Mouse (Mus musculus) midbrain, embryonic 14.5 days (tissue): ENCODE measurements around the gene Tigd4. TPM values are rescaled to one million over a fixed set of nuclear protein-coding genes. Genes with fewer than 3 reads are reported as not detected.

Source experiments
- ATAC-seq: fragments of 200-750 bp; cut with Nextera tagmentation; 2 replicates; pipeline ENCODE4 v1.8.0; 2017; ENCODE audit warnings: moderate number of reproducible peaks, moderate library complexity; ENCODE audit not compliant: low FRiP score, low TSS enrichment
- DNase-seq: peaks from one replicate; pipeline ENCODE4 v3.0.0-alpha.2; 2015
- H3K27ac ChIP-seq: fragments of 300-500 bp; sonication (generic); replicated peaks from 2 replicates; pipeline ENCODE4 v1.5.1; 2014; ENCODE audit warnings: mild to moderate bottlenecking, low read depth, low read length, moderate library complexity
- H3K27me3 ChIP-seq: fragments of 300-500 bp; sonication (generic); 2 replicates; pipeline ENCODE4 v1.6.1; 2014; ENCODE audit warnings: low read length, control low read depth, mixed read lengths; ENCODE audit not compliant: control insufficient read depth, insufficient read depth
- H3K36me3 ChIP-seq: fragments of 300-500 bp; sonication (generic); 2 replicates; pipeline ENCODE4 v1.6.1; 2014; ENCODE audit warnings: low read length, control low read depth; ENCODE audit not compliant: control insufficient read depth, insufficient read depth
- H3K4me1 ChIP-seq: fragments of 300-500 bp; sonication (generic); 2 replicates; pipeline ENCODE4 v1.6.1; 2014; ENCODE audit warnings: mild to moderate bottlenecking, antibody characterized with exemption, low read length, control low read depth; ENCODE audit not compliant: control insufficient read depth, insufficient read depth
- H3K4me2 ChIP-seq: fragments of 300-500 bp; sonication (generic); 2 replicates; pipeline ENCODE4 v1.6.1; 2014; ENCODE audit warnings: mild to moderate bottlenecking, low read length, moderate library complexity
- H3K4me3 ChIP-seq: fragments of 300-500 bp; sonication (generic); replicated peaks from 2 replicates; pipeline ENCODE4 v1.5.1; 2014; ENCODE audit warnings: low read depth, low read length
- H3K9ac ChIP-seq: fragments of 300-500 bp; sonication (generic); replicated peaks from 2 replicates; pipeline ENCODE4 v1.6.1; 2014; ENCODE audit warnings: mild to moderate bottlenecking, low read length, moderate library complexity
- H3K9me3 ChIP-seq: fragments of 300-500 bp; sonication (generic); 2 replicates; pipeline ENCODE4 v1.6.1; 2016; ENCODE audit warnings: low read length, control low read depth, mixed read lengths; ENCODE audit not compliant: control insufficient read depth
- WGBS: fragments of 180-500 bp; shearing (Covaris S2); extraction: QIAGEN DNeasy Blood & Tissue Kit; methylation state at CpG from one replicate; pipeline ENCODE4 v1.1.7; 2014; 5-methylcytosine and 5-hydroxymethylcytosine counted together
- polyA plus RNA-seq: library from polyadenylated mRNA; unstranded; fragments of >200 nt; fragmentation: Nextera tagmentation; extraction: Ambion mirVana; gene quantifications from 2 replicates; pipeline ENCODE4 v1.2.1, GENCODE M21; 2014

Tigd4 gene
- polyA plus RNA-seq, 1 experiment from 2014 or later, result not detected

DNA sequence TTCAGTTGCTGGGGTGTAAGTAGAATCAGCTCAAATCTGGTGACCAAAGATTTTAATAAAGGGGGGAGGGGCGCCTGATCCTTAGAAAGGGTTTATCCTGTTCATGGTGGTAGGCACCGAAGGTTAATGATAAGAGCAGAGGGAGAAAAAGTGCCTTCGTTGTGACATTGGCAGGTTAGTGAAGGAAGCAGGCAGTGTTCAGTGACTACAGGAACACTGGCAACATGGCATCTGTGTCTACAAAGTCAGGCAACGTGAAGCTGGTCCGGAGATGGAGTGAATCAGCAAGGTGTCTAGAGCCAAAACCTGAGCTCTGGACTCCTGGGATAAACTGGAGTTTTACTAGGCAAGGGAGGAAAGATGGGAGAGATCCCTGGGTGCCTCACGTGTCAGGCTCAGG lies 5.4 kb downstream of the Tigd4 start:
- 86% methylated on average over 6 of the region's 6 CpGs for WGBS
- Histone ChIP-seq H3K4me1 (no peaks in the 10 kb centered on the region), H3K36me3 (no peaks in the 10 kb centered on the region), H3K4me3 (no peak overlapping the region), H3K27ac (no peak overlapping the region), H3K27me3 (peaks cover 9% of the 10 kb centered on the region), H3K4me2 (no peak overlapping the region), H3K9me3 (no peaks in the 10 kb centered on the region), H3K9ac (no peak overlapping the region)
- DNase-seq, result no peak
- no peak for ATAC-seq

DNA sequence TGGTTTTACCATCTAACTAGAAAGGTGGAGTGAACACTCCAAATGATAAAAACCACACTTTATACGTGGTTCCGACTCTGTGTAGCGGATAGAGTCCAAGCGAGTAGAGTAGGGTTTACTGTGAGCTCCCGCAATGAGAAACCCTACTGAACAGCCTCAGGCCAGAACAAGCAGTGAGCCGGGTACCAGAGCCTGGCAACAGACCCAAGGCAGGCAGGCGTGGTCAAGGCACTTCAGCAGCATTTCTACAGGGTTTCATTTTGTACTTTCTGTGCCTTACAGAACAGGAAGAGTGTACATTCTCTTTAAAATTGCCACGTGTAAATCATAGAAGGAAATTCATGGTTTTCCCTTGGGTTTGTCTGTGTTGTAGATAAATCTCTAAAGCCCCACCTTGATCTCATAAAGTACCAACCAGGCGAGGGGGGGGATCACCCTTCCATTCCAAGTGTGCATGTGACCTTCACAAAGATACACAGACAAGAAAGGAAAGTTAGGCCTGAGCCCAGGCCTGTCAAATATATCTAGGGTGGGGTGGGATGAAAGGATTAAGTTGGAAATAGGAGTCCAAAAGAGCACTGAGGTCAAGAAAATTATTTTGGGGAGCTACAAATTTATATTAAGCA lies 8.6 kb downstream of the Tigd4 start:
- H3K36me3 ChIP-seq, result no peaks in the 10 kb centered on the region
- no peak overlapping the region for H3K27ac ChIP-seq
- H3K27me3 ChIP-seq, result peaks cover 5% of the 10 kb centered on the region
- H3K4me2 ChIP-seq, result no peak overlapping the region
- no peak overlapping the region for H3K4me3 ChIP-seq
- 85% methylated on average over 9 of the region's 9 CpGs for WGBS
- no peaks in the 10 kb centered on the region for H3K4me1 ChIP-seq
- ATAC-seq (no peak), DNase-seq (no peak)
- H3K9ac ChIP-seq, result no peak overlapping the region
- H3K9me3 ChIP-seq, result no peaks in the 10 kb centered on the region

DNA sequence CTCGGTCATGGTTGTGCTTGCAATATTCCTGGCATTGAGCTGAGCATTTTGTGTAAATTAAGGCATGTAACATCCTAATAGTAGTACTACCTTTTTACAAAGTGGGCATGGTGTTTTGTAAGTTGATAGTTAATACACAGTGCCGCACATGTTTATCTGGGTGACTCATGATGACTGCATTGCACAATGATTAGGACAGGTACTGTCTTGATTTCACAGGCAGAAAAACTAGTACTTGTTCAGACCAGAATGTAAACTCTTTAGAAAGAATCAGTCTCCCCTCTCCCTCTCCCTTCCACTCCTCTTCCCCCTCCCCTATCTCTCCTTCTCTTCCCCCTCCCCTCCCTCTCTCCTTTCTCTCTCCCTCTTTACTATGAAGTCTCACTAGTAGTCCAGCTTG lies 9.4 kb downstream of the Tigd4 start:
- Histone ChIP-seq H3K36me3 (no peaks in the 10 kb centered on the region), H3K9ac (no peak overlapping the region), H3K4me3 (no peak overlapping the region), H3K9me3 (no peaks in the 10 kb centered on the region), H3K27me3 (no peaks in the 10 kb centered on the region), H3K4me1 (no peaks in the 10 kb centered on the region), H3K4me2 (no peak overlapping the region), H3K27ac (no peak overlapping the region)
- no peak for ATAC-seq
- WGBS, result 91% methylated on average over 2 of the region's 2 CpGs
- DNase-seq, result no peak

DNA sequence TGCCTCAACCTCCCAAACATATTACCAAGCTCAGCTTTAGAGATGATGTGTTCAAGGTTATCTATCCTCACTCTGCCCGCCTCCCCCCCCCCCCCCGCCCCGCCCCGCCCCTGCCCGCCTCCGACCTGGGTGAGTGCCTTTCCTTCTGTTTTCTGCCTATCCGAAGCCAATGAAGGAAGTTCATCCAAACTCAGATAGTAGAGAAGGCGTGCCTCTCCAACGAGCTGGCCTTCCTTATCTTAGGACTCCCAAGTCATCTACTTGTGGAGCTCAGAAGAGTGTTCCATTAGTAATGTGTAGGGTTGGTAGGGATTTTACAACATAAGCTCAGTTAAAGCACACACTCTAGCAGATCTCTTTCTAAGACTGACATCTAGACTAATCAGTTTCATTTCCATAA lies 9.8 kb downstream of the Tigd4 start:
- Histone ChIP-seq H3K9me3 (no peaks in the 10 kb centered on the region), H3K4me2 (no peak overlapping the region), H3K4me3 (no peak overlapping the region), H3K9ac (no peak overlapping the region), H3K27me3 (no peaks in the 10 kb centered on the region), H3K4me1 (no peaks in the 10 kb centered on the region), H3K36me3 (no peaks in the 10 kb centered on the region), H3K27ac (no peak overlapping the region)
- WGBS, result 78% methylated on average over 9 of the region's 9 CpGs
- ATAC-seq, result no peak
- DNase-seq, result no peak

DNA sequence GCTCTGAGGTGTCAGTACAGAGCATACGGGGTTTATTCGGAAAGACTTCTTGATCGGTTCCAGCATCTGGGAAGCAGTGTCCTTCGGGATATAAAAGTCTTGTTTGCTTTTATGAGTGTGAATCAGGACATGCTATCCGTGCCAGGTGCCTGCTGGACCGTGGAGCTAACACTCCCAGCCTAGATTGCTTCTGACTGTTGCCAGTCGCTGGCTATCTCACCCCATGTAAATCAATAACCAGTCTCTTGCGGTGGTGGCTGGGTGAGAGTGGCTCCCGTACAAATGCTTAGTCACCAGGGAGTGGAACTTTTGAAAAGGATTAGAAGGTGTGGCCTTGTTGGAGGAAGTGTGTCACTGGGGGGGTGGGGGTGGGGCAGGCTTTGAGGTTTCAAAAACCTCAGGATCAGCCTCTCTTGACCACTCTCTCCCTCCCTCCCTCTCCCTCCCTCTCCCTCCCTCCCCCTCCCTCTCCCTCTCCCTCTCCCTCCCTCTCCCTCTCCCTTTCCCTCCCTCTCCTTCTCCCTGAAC lies 16.9 kb downstream of the Tigd4 start:
- Histone ChIP-seq H3K4me3 (no peak overlapping the region), H3K4me2 (no peak overlapping the region), H3K4me1 (no peaks in the 10 kb centered on the region), H3K9me3 (no peaks in the 10 kb centered on the region), H3K36me3 (no peaks in the 10 kb centered on the region), H3K9ac (no peak overlapping the region), H3K27me3 (no peaks in the 10 kb centered on the region), H3K27ac (no peak overlapping the region)
- ATAC-seq (no peak), DNase-seq (no peak)
- WGBS, result 75% methylated on average over 9 of the region's 9 CpGs

DNA sequence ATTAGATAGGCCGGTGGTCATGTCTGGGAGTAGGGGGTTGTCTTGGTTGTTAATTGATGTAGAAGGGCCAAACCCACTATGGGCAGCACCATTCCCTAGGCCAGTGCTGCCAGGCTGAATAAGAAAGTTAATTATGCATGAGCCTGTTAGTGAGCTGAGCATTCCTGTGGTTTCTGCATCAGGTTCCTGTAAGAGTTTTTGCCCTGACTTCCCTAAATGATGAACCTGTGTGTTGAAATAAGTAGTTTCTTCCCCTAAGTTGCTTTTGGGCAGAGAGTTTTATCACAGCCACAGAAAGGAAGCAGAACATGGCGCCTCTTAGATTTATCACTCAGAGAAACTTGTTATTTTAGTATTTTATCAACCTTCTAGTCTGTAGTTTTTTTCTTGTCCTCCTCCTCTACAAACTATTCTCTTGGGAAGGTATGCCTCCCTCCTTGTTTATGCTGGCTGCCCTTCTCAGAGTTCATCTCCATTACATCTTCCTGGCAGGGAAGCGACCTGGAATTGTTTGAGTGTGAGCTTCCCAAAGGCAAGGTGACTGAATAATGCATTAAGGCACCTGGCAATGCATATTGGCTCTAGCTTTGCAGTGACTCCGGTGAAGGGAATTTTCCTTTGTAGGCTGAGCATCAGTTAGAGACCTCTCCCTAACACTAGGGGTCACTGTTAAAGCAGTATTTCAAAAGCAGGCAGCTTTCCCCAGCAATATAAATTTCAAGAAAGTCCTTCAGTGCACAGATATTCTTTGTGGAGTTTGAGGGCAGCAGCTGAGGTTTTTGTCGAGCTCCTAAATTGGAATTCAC lies 21.9 kb downstream of the Tigd4 start:
- Histone ChIP-seq H3K4me3 (no peak overlapping the region), H3K9me3 (no peaks in the 10 kb centered on the region), H3K27me3 (no peaks in the 10 kb centered on the region), H3K4me1 (no peaks in the 10 kb centered on the region), H3K27ac (no peak overlapping the region), H3K36me3 (no peaks in the 10 kb centered on the region), H3K4me2 (no peak overlapping the region), H3K9ac (no peak overlapping the region)
- no peak for ATAC-seq
- DNase-seq, result peak; percentile 86
- 29% methylated on average over 5 of the region's 5 CpGs for WGBS

DNA sequence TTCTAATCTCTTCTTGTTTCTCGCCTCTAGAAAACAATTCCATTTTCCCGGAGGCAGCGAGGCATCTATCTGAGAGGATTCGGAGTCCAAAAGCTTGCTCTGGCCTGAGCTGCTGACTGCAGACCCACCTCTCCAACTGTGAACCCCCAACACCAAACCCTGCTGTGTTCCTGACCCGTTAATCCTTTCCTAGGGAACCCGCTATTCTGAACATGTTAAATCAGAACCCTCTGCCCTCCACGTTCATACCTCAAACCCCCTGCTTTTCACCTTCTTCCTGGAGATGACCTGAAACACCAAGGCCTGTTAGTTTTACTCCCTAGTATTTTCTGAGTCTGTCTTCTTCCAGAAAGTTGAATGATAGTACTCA lies 22.5 kb downstream of the Tigd4 start:
- WGBS, result 28% methylated on average over 7 of the region's 7 CpGs
- H3K4me2 ChIP-seq, result no peak overlapping the region
- H3K27me3 ChIP-seq, result no peaks in the 10 kb centered on the region
- H3K27ac ChIP-seq, result no peak overlapping the region
- DNase-seq, result no peak
- no peak for ATAC-seq
- H3K4me1 ChIP-seq, result no peaks in the 10 kb centered on the region
- H3K36me3 ChIP-seq, result no peaks in the 10 kb centered on the region
- H3K9ac ChIP-seq, result no peak overlapping the region
- H3K4me3 ChIP-seq, result no peak overlapping the region
- H3K9me3 ChIP-seq, result no peaks in the 10 kb centered on the region

DNA sequence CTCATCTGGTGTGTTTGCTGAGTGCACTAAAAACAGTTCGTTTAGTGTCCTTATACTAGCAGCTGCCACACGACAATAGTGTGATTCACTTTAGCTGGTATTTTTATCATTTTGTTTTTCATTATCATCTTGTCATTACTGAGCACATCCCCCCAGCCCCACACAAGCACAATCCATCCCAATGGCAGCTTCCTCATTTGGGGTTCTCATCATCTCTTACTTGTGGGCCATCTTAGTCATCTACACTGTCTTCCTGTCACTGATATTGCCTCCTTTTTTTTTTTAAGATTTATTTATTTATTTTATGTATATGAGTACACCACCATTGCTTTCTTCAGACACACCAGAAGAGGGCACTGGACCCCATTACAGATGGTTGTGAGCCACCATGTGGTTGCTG lies 25.3 kb downstream of the Tigd4 start:
- no peak overlapping the region for H3K9ac ChIP-seq
- 90% methylated on average over 2 of the region's 2 CpGs for WGBS

GRCm38 (mm10) chr3:84619056-84619455 lies 25.7 kb downstream of the Tigd4 start:
- Histone ChIP-seq H3K9me3 (no peaks in the 10 kb centered on the region), H3K36me3 (no peaks in the 10 kb centered on the region), H3K4me3 (no peak overlapping the region), H3K4me1 (no peaks in the 10 kb centered on the region), H3K27ac (no peak overlapping the region), H3K9ac (no peak overlapping the region), H3K4me2 (no peak overlapping the region), H3K27me3 (no peaks in the 10 kb centered on the region)
- WGBS, result 96% methylated on average over 7 of the region's 7 CpGs
- no peak for DNase-seq
- ATAC-seq, result no peak

More for the DNA sequence above, 25.3 kb downstream of the Tigd4 start:
- ATAC-seq (no peak), DNase-seq (no peak)
- no peak overlapping the region for H3K27ac ChIP-seq
- no peak overlapping the region for H3K4me3 ChIP-seq
- no peak overlapping the region for H3K4me2 ChIP-seq
- no peaks in the 10 kb centered on the region for H3K27me3 ChIP-seq
- H3K9me3 ChIP-seq, result no peaks in the 10 kb centered on the region
- no peaks in the 10 kb centered on the region for H3K4me1 ChIP-seq
- no peaks in the 10 kb centered on the region for H3K36me3 ChIP-seq
